Mouse (Mus musculus) liver, adult 2 months (tissue): ENCODE measurements around the gene Cdkal1.

ENCODE experiments used
- CTCF ChIP-seq: fragments of 200-500 bp; IDR thresholded peaks from 2 replicates; pipeline ENCODE4 v1.5.1; 2011; ENCODE audit warnings: low read depth, low read length, control low read depth
- POLR2A ChIP-seq: fragments of 200-500 bp; IDR thresholded peaks from 2 replicates; pipeline ENCODE4 v1.6.1; 2011; ENCODE audit warnings: low read length, control low read depth; ENCODE audit not compliant: insufficient read depth; ENCODE audit errors: extremely low read depth

DNA sequence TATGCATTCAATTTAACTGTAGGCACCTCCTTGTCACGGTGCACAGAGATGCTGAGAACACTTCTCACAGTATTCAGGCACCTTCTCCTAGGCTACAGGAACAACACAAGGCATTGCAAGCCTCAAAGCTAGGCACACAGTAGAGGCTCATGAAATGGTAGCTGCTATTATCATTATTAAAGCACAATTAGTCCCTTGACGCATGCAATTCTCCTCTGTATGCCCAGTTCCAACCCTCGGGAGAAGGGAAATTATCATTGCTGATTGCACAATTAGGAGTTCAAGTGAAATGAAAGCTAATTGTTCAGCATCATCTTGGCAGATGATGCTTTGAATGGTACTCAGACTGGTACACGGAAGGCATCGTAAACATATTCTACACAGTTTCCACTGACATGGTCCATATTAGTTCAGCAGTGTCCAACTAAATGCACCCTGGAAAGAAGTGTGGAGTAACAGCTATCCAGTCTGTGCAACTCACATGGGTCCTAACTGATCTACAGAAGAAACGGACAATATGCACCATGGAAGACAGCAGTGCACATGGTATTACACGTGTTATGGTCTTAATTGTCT lies 506.0 kb downstream of the Cdkal1 start:
- TF ChIP-seq CTCF, result no peak
- no peak for TF ChIP-seq POLR2A
